Mouse (Mus musculus): ENCODE measurements at regions not wholly inside any gene's neighbourhood (a gene's known extent, or its start where the extent isn't known, plus 50 kb on each side); places are given as distances from the start of the nearest gene placed in this dataset.

DNA sequence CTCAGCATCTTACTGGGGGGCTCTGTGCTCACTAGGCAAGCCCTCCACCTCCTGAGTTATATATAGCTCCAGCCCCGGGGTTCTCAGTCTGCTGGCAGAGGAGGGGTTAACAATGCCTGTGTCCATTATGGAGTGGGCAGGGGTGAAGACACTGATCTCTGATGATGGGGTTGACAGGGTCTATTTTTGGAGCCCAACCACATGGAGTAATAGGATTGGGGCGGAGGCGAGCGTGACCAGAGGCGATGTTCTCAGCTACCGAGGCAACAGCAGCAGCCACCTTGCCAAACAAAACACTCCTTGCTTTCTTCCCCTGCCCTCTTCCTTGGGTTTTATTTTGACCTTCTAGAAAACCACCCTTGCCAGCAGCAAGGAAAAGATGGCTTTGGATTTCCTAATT is 141.1 kb upstream of the Gli2 start:
- no peak for DNase-seq (ENCODE audit: low spot score in 2 of 2)

DNA sequence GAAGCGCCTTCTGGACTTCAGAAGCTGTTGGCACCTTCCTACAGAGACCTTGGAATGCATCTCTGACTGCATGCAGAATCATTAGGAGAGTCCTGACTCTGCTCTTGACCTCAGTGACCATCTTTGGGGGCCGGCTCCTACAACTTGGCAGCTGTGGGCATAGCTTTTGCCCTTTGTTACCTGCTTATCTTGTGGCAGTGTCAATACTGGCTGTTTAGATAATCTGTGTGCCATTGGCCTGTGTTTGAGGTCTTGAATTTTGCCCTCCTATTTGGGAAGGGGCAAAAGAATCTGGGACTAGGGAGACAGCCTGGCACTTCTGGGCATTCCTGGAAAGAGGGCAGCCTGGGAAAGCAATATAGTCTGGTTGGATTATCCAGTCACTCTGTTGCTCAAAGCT is 137.8 kb upstream of the Gli2 start:
- DNase-seq (ENCODE audit: low spot score in 2 of 2), result no peak

DNA sequence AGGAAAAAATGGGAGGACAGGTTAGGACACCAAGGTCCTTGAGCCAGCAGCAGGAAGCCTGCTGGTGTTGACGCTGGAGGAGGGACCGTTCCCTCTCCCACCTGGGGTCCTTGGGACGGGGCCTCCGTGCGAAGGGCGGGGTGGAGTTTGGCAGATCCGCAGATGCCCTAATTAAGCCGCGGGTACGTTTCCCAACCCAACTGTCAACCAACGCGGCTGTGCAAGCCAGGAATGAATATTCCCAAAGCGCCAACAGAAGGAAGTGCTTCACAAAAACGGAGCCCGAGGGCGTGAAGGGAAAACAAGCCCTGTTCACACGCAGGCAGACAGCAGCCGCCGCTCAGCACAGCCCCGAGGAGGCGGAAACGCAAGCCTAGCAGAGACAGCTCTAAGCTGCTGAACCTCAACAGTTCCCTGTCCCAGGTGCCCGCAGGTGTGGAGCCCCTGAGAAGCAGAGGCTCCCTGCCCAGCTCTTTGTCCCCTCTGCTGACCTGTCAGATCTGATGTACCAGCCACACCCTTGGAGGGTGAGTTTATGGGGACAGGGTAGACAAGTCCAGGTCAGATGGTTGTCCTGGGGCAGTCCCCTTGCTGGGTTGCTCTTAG is 136.1 kb upstream of the Gli2 start:
- no peak for DNase-seq (ENCODE audit: low spot score in 2 of 2)

DNA sequence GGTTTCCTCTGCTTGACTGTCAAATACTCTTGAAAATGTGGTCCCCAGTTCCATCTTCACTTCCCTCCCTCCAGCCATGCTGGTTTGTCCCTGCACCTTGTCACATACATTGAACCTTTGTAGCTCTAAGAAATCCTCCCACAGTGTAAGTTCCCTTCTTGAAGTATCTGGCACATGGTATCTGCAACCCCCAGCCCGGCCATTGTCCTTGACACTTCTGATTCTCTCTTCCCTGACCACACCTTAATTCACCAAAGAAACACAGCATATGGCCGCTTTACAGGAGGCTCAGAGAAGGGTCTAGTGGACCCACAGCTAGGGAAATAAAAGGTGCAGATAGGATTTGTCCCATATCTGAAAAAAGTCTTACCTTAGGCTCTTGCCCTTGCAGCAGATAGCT is 133.9 kb upstream of the Gli2 start:
- no peak for DNase-seq (ENCODE audit: low spot score in 2 of 2)

DNA sequence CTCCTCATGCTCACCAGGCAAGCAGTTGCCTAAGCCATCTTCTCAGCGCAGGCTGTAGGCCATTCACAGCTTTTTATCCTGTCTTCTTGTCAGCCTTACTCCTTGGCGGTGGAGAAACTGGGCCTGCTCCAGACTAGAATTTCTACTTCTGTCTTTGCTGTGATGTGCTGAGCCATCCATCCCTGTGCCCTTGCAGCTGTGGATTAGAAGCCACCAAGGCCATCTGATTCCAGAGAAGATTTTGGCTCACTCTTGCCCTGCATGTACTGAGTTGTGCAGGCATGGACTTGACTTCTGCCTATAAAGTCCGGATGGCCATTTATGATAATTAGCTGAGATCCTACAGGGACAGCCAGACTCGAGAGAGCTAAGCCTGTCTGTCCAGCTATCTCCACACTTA is 133.4 kb upstream of the Gli2 start:
- no peak for DNase-seq (ENCODE audit: low spot score in 2 of 2)

DNA sequence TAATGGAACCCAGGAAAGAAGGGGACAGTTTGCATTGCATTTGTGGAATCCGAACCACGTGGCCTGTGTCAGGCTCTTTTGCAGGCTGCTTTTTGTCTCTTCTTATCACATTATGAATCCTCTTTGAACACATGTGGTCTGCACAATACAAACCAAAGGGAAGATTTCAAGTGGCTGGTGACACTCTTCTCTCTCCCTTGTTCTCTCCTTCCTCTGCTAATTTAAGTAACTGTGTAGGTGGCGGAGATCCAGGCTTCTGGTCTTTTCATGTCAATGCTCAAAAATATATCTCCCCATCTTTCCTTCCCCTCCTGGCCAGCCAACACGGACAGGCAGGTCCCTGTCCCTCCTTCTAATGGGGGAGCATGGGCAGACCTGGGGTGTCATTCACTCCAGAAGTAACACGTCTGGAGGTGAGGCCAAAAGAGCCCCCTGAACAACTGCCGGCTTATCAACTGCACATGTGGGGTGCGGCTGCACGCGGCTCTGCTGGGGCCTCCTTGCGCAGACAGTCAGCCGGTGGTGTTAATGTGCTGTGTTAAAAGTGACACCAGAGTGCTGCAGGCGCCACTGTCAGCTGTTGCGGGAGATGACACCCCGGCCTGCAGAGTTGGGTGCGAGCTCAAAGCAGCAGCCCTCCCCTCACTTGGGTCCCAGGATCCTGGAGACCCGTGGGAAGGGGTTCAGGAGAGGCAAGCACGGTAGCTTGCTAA is 130.3 kb upstream of the Gli2 start:
- no peak for DNase-seq (ENCODE audit: low spot score in 2 of 2)

DNA sequence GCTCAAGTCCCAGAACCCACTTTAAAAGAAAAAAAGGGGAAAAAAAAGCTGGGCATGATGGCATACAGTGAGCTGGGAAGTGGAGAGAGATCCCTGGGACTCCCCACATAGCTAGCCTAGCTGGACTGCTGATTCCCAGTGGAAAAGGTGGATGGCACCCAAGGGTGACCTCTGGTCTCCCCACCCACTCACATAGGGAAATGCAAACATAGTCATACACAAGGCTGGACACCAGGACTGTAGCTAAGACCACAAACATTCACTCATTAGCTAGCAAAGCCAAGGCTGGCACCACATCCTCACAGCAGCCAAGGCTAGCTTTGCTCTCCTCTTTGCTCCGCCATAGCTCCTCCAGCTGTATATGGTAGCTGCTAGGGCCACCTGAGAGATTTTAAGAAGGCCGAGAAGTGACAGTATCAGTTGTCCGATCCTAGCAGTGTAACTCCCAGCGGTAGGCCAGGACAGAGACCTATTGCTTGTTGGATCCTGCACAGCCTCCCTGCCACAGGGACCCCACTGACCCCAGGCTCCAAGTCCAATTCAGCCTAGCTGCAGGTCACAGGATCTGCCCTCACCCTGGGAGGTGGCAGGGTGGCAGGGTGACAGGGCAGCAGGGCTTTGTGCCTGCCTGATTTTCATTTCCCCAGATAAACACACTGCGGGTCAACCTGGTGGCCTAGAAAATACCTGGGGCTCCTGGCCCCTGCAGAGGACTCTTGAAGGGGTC is 119.8 kb upstream of the Gli2 start:
- DNase-seq (ENCODE audit: low spot score in 2 of 2), result no peak

DNA sequence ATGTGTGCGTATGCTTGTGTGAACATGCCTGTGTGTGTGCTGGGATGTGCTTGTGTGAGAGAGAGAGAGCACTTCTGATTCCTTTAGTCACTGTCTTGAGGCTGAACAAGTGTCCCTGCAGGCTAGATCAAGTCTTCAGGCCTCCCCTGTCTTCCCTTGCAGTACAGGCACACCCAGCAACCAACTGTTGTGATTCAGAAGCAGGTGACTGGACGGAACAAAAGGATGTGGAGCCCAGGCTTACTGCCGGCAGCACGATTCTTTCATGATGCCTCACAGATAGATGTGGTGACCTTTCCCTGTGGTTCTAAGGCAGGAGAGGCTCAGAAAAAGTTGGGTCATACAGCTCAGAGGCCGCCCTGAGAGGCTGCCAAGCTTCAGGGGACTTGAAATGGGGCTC is 114.0 kb upstream of the Gli2 start:
- DNase-seq (ENCODE audit: low spot score in 2 of 2), result no peak

DNA sequence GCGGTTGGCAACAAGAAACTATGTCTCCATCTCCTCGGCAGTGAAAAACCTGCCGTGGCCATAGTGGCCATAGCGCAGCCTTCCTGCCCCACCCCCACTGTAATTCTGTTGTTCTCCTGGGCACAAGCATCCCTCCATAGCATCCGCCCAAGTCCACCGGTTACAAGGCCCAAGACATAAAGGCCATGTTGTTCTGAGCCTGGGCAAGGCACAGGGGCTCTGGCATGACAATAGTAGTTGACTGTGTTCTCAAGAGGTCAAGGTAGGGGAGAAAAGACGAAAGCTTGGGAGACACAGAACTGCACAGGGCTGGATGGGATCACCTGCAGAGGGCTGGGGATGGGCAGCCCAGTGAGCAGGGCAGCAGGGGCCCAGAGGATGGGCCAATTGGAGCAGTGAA is 112.9 kb upstream of the Gli2 start:
- no peak for DNase-seq (ENCODE audit: low spot score in 2 of 2)

DNA sequence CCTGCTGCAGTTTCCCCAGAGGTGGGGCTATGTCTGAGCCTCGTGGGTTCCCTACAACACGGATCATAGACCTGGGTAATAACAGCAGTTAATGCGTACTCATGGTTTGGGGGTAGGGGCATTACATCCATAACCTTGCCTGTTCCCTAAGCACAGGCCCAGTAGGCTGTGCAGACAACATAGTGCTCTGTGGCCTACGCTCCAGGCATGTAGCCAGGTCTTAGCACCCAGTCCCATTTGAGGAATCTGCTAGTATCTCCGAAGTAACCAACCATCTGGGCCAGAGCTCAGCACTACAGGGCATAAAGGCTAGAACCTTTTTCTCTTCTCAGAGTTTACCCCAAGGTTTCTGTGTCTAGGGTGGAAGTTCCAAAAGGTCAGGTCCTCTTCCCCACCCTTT is 111.4 kb upstream of the Gli2 start:
- no peak for DNase-seq (ENCODE audit: low spot score in 2 of 2)

DNA sequence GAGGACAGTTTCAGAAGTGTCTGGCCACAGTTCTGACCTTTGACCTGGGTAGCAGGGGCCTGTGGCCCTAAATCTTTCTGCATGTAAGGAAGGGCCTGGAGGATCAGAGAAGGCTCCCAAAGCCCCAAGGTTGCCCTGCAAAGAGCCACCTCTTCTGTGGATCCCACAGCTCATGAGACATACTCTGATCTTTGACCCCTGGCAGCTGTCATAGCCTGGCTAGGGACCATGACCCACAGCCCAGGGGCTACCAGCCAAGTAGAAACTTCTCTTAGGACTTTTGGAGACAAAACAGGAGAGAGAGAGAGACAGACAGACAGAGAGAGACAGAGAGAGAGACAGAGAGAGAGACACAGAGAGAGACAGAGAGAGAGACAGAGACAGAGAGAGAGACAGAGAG is 110.4 kb upstream of the Gli2 start:
- DNase-seq (ENCODE audit: low spot score in 2 of 2), result peak in 1 of 2 experiments; percentile 5

DNA sequence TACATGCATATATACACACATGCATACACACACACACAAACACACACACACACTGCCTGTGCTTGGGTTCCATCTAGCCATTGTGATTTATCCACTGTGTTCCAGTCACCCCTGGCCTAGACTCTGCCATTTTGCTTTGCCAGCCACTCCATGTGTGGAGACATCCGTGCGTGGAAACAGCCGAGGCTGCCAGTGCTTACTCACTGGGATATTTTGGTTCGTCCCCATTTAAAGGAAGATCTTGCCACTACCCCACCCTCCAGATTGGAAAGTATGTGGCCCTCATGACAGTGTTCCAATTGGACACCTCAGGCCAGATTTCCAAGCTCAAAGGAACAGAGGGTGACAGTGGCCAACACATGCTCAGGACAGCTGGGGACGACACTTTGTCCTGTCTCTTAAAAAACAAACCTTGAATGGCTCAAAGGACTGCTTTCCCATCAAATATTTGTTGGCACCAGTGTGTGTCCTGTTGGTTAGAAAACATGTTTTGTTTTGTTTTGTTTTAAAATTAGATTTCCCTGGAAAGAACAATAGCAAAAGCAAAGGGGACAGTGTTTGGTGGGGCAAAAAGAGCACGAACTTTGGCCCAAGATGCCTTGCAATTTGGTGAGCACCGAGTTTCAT is 109.8 kb upstream of the Gli2 start:
- DNase-seq (ENCODE audit: low spot score in 2 of 2), result no peak

DNA sequence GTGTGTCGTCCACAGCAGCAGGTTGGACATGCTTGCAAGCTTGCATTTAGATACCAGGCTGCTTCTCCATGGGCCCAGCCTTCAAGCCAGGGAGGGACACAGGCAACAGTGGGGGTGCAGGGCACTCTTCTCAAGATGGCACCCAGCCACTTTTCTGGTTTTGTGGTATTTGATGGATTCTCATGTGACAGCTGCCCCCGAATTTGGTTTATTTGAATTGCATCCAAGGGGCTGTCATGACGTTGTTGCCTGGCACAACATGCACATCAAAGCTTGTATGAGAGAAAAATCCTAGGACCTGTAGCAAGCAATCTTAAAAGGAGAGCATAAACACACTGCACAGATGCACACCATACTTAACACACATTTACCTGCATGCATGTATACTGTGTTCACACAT is 108.3 kb upstream of the Gli2 start:
- DNase-seq (ENCODE audit: low spot score in 2 of 2), result no peak

DNA sequence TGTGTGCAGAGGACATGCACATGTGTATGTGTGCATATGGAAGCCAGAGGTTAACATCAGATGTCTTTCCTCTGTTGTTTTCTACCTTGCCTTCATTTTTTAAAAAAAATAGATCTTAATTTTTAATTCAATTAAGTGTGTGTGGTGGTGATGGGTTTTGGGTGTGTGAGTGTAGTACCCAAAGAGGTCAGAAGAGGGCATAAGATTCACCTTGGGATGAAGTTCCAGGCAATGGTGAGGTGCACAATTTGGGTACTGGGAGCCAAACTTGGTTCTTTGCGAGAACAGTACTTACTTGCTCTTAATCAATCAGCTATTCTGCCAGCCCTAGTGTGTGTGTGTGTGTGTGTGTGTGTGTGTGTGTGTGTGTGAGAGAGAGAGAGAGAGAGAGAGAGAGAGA is 106.9 kb upstream of the Gli2 start:
- DNase-seq (ENCODE audit: low spot score in 2 of 2), result no peak

DNA sequence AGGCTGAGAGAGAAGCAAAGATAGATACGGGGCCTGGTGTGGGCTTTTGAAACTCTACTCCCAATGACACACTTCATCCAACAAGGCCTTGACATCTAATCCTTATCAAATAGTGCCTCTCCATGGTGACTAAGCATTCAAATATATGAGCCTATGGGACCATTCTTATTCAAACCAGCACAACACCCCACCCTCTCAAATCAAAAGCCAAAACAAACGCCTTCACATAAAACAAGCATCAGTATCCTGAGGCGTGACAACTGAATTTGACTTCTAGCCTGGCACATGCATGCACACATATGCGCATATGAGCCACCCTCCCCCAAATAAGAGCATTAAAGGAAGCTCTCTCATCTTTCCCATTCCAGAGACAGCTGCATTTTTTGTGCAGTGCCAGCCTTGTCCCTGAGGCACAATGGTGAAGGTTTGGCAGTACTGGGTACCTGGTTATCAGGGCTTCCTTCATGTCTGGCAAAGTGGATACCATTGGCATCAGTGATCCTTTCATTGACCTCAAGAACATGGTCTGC is 103.8 kb upstream of the Gli2 start:
- no peak for DNase-seq (ENCODE audit: low spot score in 2 of 2)

DNA sequence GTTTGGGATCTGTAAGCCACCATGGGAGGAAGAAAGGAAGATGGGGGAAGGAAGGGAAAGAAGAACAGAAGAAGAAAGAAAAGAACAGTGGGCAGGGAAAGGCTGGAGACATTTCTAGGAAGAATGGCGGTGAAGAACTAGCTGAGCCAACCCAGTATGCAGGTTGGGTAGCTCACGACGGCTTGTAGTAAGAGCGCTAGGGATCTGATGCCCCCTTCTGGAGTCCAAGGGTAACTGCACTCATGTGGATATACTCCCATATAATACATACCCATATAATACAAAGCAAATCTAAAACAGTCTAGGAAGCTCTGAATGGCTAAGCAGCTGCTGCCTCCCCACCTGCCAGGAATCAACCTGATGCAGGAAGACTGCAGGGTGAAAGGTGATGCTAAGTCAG is 100.2 kb upstream of the Gli2 start:
- DNase-seq (ENCODE audit: low spot score in 2 of 2), result no peak

DNA sequence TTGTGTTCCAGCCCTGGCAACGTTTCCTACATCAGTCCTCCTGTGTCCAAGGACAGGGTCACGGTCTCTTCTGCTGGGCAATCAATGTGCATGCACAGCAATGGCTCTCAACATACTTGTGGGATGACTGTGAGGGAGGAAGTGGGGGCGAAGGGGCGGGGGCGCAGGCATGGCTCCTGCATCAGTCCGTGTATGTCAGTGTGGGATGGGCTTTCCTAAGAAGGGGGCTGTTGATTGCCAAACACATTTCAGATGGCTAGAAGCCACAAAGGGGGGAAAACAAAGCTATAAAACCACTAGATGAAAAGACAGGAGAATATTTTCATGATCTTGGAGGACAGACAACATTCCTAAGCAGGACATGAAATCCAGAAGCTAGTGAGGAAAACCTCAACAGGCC is 99.4 kb upstream of the Gli2 start:
- peak in 1 of 2 experiments; percentile 21 for DNase-seq (ENCODE audit: low spot score in 2 of 2)

DNA sequence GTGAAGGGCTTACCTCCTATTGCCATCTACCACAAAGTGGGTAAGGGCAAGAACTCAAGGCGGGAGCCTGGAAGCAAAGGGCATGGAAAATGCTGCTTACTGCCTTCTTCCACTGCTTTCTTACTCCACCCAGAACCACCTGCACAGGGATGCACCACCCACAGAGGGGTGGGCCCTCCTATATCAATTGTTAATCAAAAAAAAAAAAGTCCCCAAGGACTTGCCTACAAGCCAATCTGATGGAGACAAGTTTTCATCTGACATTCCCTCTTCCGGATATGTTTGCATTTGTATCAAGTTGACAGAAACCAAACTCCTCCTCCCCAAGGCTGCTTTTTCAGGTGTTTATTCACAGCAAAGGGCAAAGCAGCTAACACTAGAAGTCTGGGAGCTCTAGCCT is 94.1 kb upstream of the Gli2 start:
- DNase-seq (ENCODE audit: low spot score in 2 of 2), result no peak

DNA sequence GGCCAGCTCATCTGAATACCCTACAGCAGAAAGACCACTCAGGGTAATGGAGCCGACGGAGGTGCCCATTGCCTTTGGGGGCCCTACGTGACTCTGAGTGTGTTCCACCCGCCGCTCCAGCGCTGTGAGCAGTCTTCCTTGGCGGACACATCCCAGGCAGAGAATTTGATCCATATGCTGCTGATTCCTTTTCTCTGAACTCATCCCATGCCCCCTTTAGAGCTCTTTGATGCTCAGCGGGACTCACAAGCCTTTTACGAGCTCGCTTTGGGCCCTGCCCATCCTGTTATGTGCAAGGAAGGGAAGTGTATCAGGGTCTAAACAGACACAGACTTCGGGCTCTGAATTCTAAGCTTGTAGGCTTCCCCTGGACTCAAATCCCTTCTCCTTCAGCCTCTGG is 90.4 kb upstream of the Gli2 start:
- no peak for DNase-seq (ENCODE audit: low spot score in 2 of 2)

DNA sequence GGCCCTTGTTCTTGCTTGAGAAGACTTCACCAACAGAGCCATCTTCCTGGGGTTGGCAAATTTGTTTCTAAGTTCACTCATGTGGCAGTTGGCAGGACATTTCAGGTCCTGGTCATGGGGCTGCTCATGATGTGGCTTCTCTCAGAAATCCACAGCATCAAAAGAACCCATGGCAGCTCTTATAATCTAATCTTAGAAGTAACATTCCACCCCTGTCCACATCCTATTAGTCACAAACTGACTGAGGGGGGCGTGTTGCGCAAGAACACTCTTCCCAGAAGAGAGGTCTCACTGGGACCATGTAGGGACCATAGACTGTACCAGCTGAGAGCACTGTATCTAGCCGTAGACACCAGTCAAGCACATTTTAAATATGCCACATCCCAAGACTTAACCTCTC is 75.6 kb upstream of the Gli2 start:
- no peak for DNase-seq (ENCODE audit: low spot score in 2 of 2)

DNA sequence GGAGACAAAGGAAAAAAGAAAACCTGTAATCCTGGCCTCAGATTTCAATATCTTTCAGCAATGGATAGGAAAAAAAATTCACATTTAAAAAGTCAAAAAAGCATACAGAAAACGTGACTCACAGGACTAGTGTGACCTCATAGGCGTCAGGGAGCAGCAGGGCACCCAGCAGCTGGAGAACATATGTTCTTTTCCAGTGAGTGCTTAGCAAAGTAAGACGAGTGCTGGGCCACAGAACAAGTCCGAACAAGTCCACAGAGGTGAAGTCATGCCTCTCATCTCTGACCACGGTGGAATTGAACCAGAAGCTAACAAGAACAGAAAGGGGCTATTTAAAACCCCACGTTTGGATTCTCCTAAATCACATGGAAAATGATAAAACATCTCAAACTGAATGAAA is 72.1 kb upstream of the Gli2 start:
- no peak for DNase-seq (ENCODE audit: low spot score in 2 of 2)

DNA sequence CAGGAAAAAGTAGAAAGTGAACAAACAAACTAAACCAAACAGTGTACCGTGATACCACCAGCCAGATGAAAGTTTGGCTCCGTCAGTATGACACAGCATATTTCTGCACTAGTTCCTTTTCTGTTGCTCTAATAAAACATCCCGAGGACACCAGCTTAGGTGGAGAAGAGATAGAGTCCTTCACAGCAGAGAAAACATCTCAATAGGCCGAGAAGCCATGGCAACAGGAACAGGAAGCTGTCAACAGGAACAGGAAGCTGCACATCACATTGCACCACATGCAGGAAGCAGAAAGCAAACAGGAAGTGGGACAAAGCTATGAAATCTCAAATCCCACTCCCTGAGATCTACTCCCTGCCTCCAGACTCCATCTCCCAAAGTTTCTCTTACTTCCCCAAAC is 71.4 kb upstream of the Gli2 start:
- DNase-seq (ENCODE audit: low spot score in 2 of 2), result no peak
